ENCODE assay signal across 8 mouse cellular contexts in genomic region chr2:167661270-167662203, GRCm38 (mm10). TPM values are rescaled to one million over a fixed set of nuclear protein-coding genes. Genes with fewer than 3 reads are reported as not detected.
A peak's percentile ranks its signal among the peaks of the same experiment; 100 is the strongest.
DNase-seq lines count a peak whose midpoint lies in the region; ATAC-seq and TF ChIP-seq lines count a peak whose summit lies in the region.

Gene Gm20431 (minus strand): TSS chr2:167661496.

- peaks cover 33% of the 10 kb centered on the region for H3K79me2 ChIP-seq in CH12.LX (replicated peaks; ENCODE audit: control insufficient read depth, extremely low read depth, insufficient read depth, poor library complexity, severe bottlenecking)

- peak within 1 kb of the TSS; percentile 98 for H3K4me2 ChIP-seq in CH12.LX (ENCODE audit: insufficient read depth, low read depth, poor library complexity, severe bottlenecking)
- peak within 1 kb of the TSS; percentile 91 for H3K4me2 ChIP-seq in forebrain, embryonic 11.5 days (ENCODE audit: low read depth, low read length, severe bottlenecking)
- H3K4me2 ChIP-seq in heart, embryonic 15.5 days = peak within 1 kb of the TSS; percentile 92
- H3K4me2 ChIP-seq in liver, embryonic 15.5 days = peak within 1 kb of the TSS; percentile 95
- H3K4me2 ChIP-seq in neural tube, embryonic 11.5 days (ENCODE audit: low read depth) = peak within 1 kb of the TSS; percentile 95
- peak within 1 kb of the TSS; percentile 84 for H3K4me2 ChIP-seq in stomach, embryonic 16.5 days (ENCODE audit: low read depth, low read length)

- H3K36me3 ChIP-seq in CH12.LX (replicated peaks in 1 of 2; ENCODE audit: control insufficient read depth in 1 of 2, insufficient read depth in 1 of 2, low read length in 1 of 2) = peaks cover 0 to 11% of the 10 kb centered on the region in 2 experiments
- no peaks in the 10 kb centered on the region for H3K36me3 ChIP-seq in forebrain, embryonic 11.5 days (ENCODE audit: control insufficient read depth, insufficient read depth, low read length)
- H3K36me3 ChIP-seq in heart, embryonic 15.5 days = no peaks in the 10 kb centered on the region
- H3K36me3 ChIP-seq in liver, embryonic 15.5 days (replicated peaks) = 0 out of 2 replicates have a peak, but pooled peaks cover 4% of the 10 kb centered on the region
- no peaks in the 10 kb centered on the region for H3K36me3 ChIP-seq in neural tube, embryonic 11.5 days (ENCODE audit: control insufficient read depth, insufficient read depth, low read length)
- H3K36me3 ChIP-seq in stomach, embryonic 16.5 days (ENCODE audit: control insufficient read depth, insufficient read depth, low read length) = no peaks in the 10 kb centered on the region

- no peak for TF ChIP-seq CTCF in CH12.LX (conservative IDR thresholded peaks at IDR 0.05 in 1 of 2, IDR thresholded peaks at IDR 0.05 in 1 of 2; ENCODE audit: low read depth in 2 of 2, low read length in 2 of 2)

- peak within 1 kb of the TSS; percentile 83 to 98 (median 97) for H3K4me3 ChIP-seq in CH12.LX (replicated peaks in 1 of 3; ENCODE audit: low read depth in 2 of 3, low read length in 2 of 3, poor library complexity in 1 of 3)
- H3K4me3 ChIP-seq in forebrain, embryonic 11.5 days (ENCODE audit: low read depth, low read length) = peak within 1 kb of the TSS; percentile 78
- H3K4me3 ChIP-seq in heart, embryonic 15.5 days = peak within 1 kb of the TSS; percentile 76
- peak within 1 kb of the TSS; percentile 88 for H3K4me3 ChIP-seq in liver, embryonic 15.5 days (replicated peaks)
- H3K4me3 ChIP-seq in neural tube, embryonic 11.5 days (ENCODE audit: low read depth, low read length) = peak within 1 kb of the TSS; percentile 81
- peak within 1 kb of the TSS; percentile 87 for H3K4me3 ChIP-seq in stomach, embryonic 16.5 days (replicated peaks; ENCODE audit: low read length)

- H3K27me3 ChIP-seq in CH12.LX (replicated peaks) = peaks cover 24% of the 10 kb centered on the region
- H3K27me3 ChIP-seq in forebrain, embryonic 11.5 days (ENCODE audit: control insufficient read depth, insufficient read depth, low read length) = peaks cover 3% of the 10 kb centered on the region; the same call in 1 of the 2 replicates
- 0 out of 2 replicates have a peak, but pooled peaks cover 4% of the 10 kb centered on the region for H3K27me3 ChIP-seq in heart, embryonic 15.5 days
- peaks cover 19% of the 10 kb centered on the region for H3K27me3 ChIP-seq in liver, embryonic 15.5 days
- H3K27me3 ChIP-seq in neural tube, embryonic 11.5 days (ENCODE audit: control insufficient read depth, insufficient read depth, low read length) = no peaks in the 10 kb centered on the region
- H3K27me3 ChIP-seq in stomach, embryonic 16.5 days (ENCODE audit: control insufficient read depth, insufficient read depth, low read length) = no peaks in the 10 kb centered on the region

- in situ Hi-C loops in CH12.LX (cut with MboI; ENCODE audit: low pct_ligation_motif_present, low pct_unique_long_range_greater_than_20kb, low sequenced_read_pairs) = no loop called here

- TF ChIP-seq RAD21 in CH12.LX (IDR thresholded peaks at IDR 0.05; ENCODE audit: low read depth, low read length) = no peak

- peaks cover 27 to 48% of the 10 kb centered on the region in 2 experiments for H3K4me1 ChIP-seq in CH12.LX (ENCODE audit: control insufficient read depth in 1 of 2, insufficient read depth in 2 of 2)
- peaks cover 10% of the 10 kb centered on the region; the same call in 1 of the 2 replicates for H3K4me1 ChIP-seq in forebrain, embryonic 11.5 days (replicated peaks; ENCODE audit: control insufficient read depth, insufficient read depth, low read length)
- H3K4me1 ChIP-seq in heart, embryonic 15.5 days (replicated peaks) = peaks cover 42% of the 10 kb centered on the region
- H3K4me1 ChIP-seq in liver, embryonic 15.5 days (replicated peaks) = peaks cover 54% of the 10 kb centered on the region
- H3K4me1 ChIP-seq in neural tube, embryonic 11.5 days (ENCODE audit: control insufficient read depth, insufficient read depth, low read length) = peaks cover 14% of the 10 kb centered on the region; the same call in 1 of the 2 replicates
- peaks cover 41% of the 10 kb centered on the region for H3K4me1 ChIP-seq in stomach, embryonic 16.5 days (ENCODE audit: control insufficient read depth, insufficient read depth, low read length)

- no peak for TF ChIP-seq EP300 in CH12.LX (IDR thresholded peaks at IDR 0.05; ENCODE audit: low read length)

- H3K9ac ChIP-seq in CH12.LX (ENCODE audit: insufficient read depth, low read depth) = peak within 1 kb of the TSS; percentile 99
- peak within 1 kb of the TSS; percentile 89 for H3K9ac ChIP-seq in forebrain, embryonic 11.5 days (ENCODE audit: low read length)
- peak within 1 kb of the TSS; percentile 83 for H3K9ac ChIP-seq in heart, embryonic 15.5 days
- H3K9ac ChIP-seq in liver, embryonic 15.5 days = peak within 1 kb of the TSS; percentile 89
- peak within 1 kb of the TSS; percentile 77 for H3K9ac ChIP-seq in neural tube, embryonic 11.5 days (ENCODE audit: low read length)
- peak within 1 kb of the TSS; percentile 91 for H3K9ac ChIP-seq in stomach, embryonic 16.5 days (ENCODE audit: low read length)

- dilution Hi-C loops in CH12.LX (cut with MboI; ENCODE audit: extremely low pct_ligation_motif_present, extremely low pct_unique_long_range_greater_than_20kb, low sequenced_read_pairs) = no loop called here

- peak within 1 kb of the TSS; percentile 38; the same call in 1 of the 2 replicates for H3K27ac ChIP-seq in CH12.LX (ENCODE audit: insufficient read depth, low read depth)
- H3K27ac ChIP-seq in forebrain, embryonic 11.5 days (ENCODE audit: low read depth, low read length) = 0 out of 2 replicates have a peak within 1 kb of the TSS, but pooled peaks have one; percentile 12
- peak within 1 kb of the TSS; percentile 66 for H3K27ac ChIP-seq in heart, embryonic 15.5 days
- peak within 1 kb of the TSS; percentile 82 for H3K27ac ChIP-seq in liver, embryonic 15.5 days (replicated peaks)
- 0 out of 2 replicates have a peak within 1 kb of the TSS, but pooled peaks have one; percentile 46 for H3K27ac ChIP-seq in neural tube, embryonic 11.5 days (ENCODE audit: low read depth, low read length)
- peak within 1 kb of the TSS; percentile 91 for H3K27ac ChIP-seq in stomach, embryonic 16.5 days (ENCODE audit: low read length)

- TF ChIP-seq POLR2A in CH12.LX (IDR thresholded peaks at IDR 0.05; ENCODE audit: low read depth, low read length) = peak; percentile 80

- peaks cover 3% of the 10 kb centered on the region for H3K9me3 ChIP-seq in CH12.LX (replicated peaks; ENCODE audit: low read length)
- no peaks in the 10 kb centered on the region for H3K9me3 ChIP-seq in forebrain, embryonic 11.5 days (ENCODE audit: control insufficient read depth, low read length)
- no peaks in the 10 kb centered on the region for H3K9me3 ChIP-seq in heart, embryonic 15.5 days (replicated peaks)
- H3K9me3 ChIP-seq in liver, embryonic 15.5 days (replicated peaks) = no peaks in the 10 kb centered on the region
- no peaks in the 10 kb centered on the region for H3K9me3 ChIP-seq in neural tube, embryonic 11.5 days (ENCODE audit: control insufficient read depth, low read length)
- no peaks in the 10 kb centered on the region for H3K9me3 ChIP-seq in stomach, embryonic 16.5 days (replicated peaks; ENCODE audit: control insufficient read depth, low read length)

- WGBS in forebrain, embryonic 11.5 days = under 1% methylated on average over 92 of the region's 110 CpGs
- under 1% methylated on average over 110 of the region's 110 CpGs for WGBS in heart, embryonic 15.5 days
- under 1% methylated on average over 110 of the region's 110 CpGs for WGBS in liver, embryonic 15.5 days (ENCODE audit: insufficient replicate concordance)
- WGBS in neural tube, embryonic 11.5 days = under 1% methylated on average over 76 of the region's 110 CpGs
- WGBS in stomach, embryonic 16.5 days = under 1% methylated on average over 110 of the region's 110 CpGs

- DNase-seq in CH12.LX (ENCODE audit: extremely low read depth) = peak; percentile 80
- DNase-seq in c-Kit-positive CD71-positive TER-119-negative erythroid progenitor cells, embryonic 14.5 days (ENCODE audit: low read depth) = peak; percentile 81
- peak; percentile 96 for DNase-seq in forebrain, embryonic 11.5 days (ENCODE audit: low spot score)
- peak; percentile 98 for DNase-seq in kidney, postnatal 14 days
- peak; percentile 97 for DNase-seq in neural tube, embryonic 11.5 days (ENCODE audit: low spot score)

- ATAC-seq in forebrain, embryonic 11.5 days (replicated peaks; ENCODE audit: low FRiP score) = peak; percentile 95
- ATAC-seq in heart, embryonic 15.5 days (replicated peaks; ENCODE audit: insufficient number of reproducible peaks, insufficient read depth, low FRiP score, low read depth) = peak; percentile 94
- peak; percentile 95 for ATAC-seq in liver, embryonic 15.5 days (ENCODE audit: insufficient read depth)
- peak; percentile 95 for ATAC-seq in neural tube, embryonic 11.5 days (ENCODE audit: insufficient read depth, low FRiP score, low TSS enrichment)
- ATAC-seq in stomach, embryonic 16.5 days (ENCODE audit: insufficient read depth, low FRiP score) = peak; percentile 95

TF ChIP-seq in CH12.LX, 34 proteins besides CTCF, POLR2A, EP300 and RAD21 (continues in another document):
- TF ChIP-seq ELF1 (IDR thresholded peaks at IDR 0.05; ENCODE audit: low read depth, low read length) = peak; percentile 81
- TF ChIP-seq SIN3A (IDR thresholded peaks at IDR 0.05; ENCODE audit: low read length) = peak; percentile 21; the same call in 1 of the 2 replicates
- no peak for TF ChIP-seq CHD1 (IDR thresholded peaks at IDR 0.05; ENCODE audit: low read depth, low read length)
- no peak for TF ChIP-seq JUN (IDR thresholded peaks at IDR 0.05; ENCODE audit: insufficient read depth, low read depth, low read length)
- TF ChIP-seq CHD2 (IDR thresholded peaks at IDR 0.05; ENCODE audit: low read length) = no peak
- TF ChIP-seq NELFE (IDR thresholded peaks at IDR 0.05; ENCODE audit: low read depth, low read length) = peak; percentile 50; the same call in 1 of the 2 replicates
- peak; percentile 64; the same call in 1 of the 2 replicates for TF ChIP-seq TCF12 (IDR thresholded peaks at IDR 0.05; ENCODE audit: low read depth, low read length)
- TF ChIP-seq PAX5 (IDR thresholded peaks at IDR 0.05; ENCODE audit: low read length) = no peak
- no peak; the same call in 1 of the 2 replicates for TF ChIP-seq ZMIZ1 (IDR thresholded peaks at IDR 0.05; ENCODE audit: low read depth, low read length)
- TF ChIP-seq BHLHE40 (IDR thresholded peaks at IDR 0.05; ENCODE audit: low read depth, low read length) = peak; percentile 79

RNA-seq across cellular contexts. Expression of gene Gm20431, which starts in this region (rescaled TPM):
- total RNA-seq in CH12.LX (2012; rRNA removed) (10.3 and 15.0 TPM in 2 replicates), CH12.LX (2014; rRNA removed) (not detected in 2 replicates)
- 2.4 TPM in 1 of 2 replicates, not detected in the other for polyA plus RNA-seq in CH12.LX (2012; ENCODE audit: insufficient read length, low read depth)
- 6.6 and 15.1 TPM in 2 replicates for polyA plus RNA-seq in forebrain, embryonic 11.5 days (2014; fragmentation: Nextera tagmentation; extraction: Ambion mirVana)
- 7.3 TPM in 1 of 2 replicates, not detected in the other for polyA plus RNA-seq in heart, embryonic 15.5 days (2015; fragmentation: Nextera tagmentation; extraction: Ambion mirVana)
- polyA plus RNA-seq in liver, embryonic 15.5 days (2015; fragmentation: Nextera tagmentation; extraction: Ambion mirVana) = 0.63 TPM in 1 of 2 replicates, not detected in the other
- polyA plus RNA-seq in neural tube, embryonic 11.5 days (2014; fragmentation: Nextera tagmentation; extraction: Ambion mirVana) = 7.0 TPM in 1 of 2 replicates, not detected in the other
- polyA plus RNA-seq in stomach, embryonic 16.5 days (2015; fragmentation: Nextera tagmentation; extraction: Ambion mirVana) = 9.2 TPM in 1 of 2 replicates, not detected in the other

Comparison
In these comparisons a context has a peak if more than half of its experiments do, and no peak if none do; other contexts are left out.
1. Peak in every context shown above with its lines: DNase-seq, ATAC-seq, H3K4me3 ChIP-seq and H3K27ac ChIP-seq.
2. Peak in ATAC-seq, H3K4me3 ChIP-seq, H3K27ac ChIP-seq, H3K9ac ChIP-seq and H3K4me2 ChIP-seq in liver, embryonic 15.5 days; RNA of the gene not detected or under 1 TPM.
3. H3K27ac ChIP-seq: peak in every context shown above with its lines; median percentile 91 in stomach, embryonic 16.5 days; 82 in liver, embryonic 15.5 days; 66 in heart, embryonic 15.5 days; 46 in neural tube, embryonic 11.5 days; 38 in CH12.LX; 12 in forebrain, embryonic 11.5 days.